Mouse (Mus musculus) liver, embryonic 11.5 days (tissue): Measurements from ENCODE around the gene Gm3532. TPM values are rescaled to one million over a fixed set of nuclear protein-coding genes. Genes with fewer than 3 reads are reported as not detected.
"Not testable (repeated sequence)": the region's sequence is repeated elsewhere in the genome, so short reads cannot be mapped to it uniquely, and the experiment has no call there.

Experiments used
- ATAC-seq: fragments of 200-750 bp; cut with Nextera tagmentation; replicated peaks from 2 replicates; pipeline ENCODE4 v1.8.0; 2017; ENCODE audit warnings: moderate number of reproducible peaks, mild to moderate bottlenecking, moderate TSS enrichment, moderate library complexity; ENCODE audit not compliant: low FRiP score
- DNase-seq: peaks from one replicate; pipeline ENCODE4 v3.0.0-alpha.2; 2017; ENCODE audit warnings: low spot score
- H3K27ac ChIP-seq: fragments of 300-500 bp; sonication (generic); 2 replicates; pipeline ENCODE4 v1.5.1; 2014; ENCODE audit warnings: mild to moderate bottlenecking, low read depth, low read length, control low read depth
- H3K27me3 ChIP-seq: fragments of 300-500 bp; sonication (generic); replicated peaks from 2 replicates; pipeline ENCODE4 v1.6.1; 2014; ENCODE audit warnings: low read length, mixed read lengths; ENCODE audit not compliant: control insufficient read depth, insufficient read depth
- H3K36me3 ChIP-seq: fragments of 300-500 bp; sonication (generic); 2 replicates; pipeline ENCODE4 v1.6.1; 2014; ENCODE audit warnings: mild to moderate bottlenecking, low read length, moderate library complexity, mixed read lengths; ENCODE audit not compliant: control insufficient read depth, insufficient read depth
- H3K4me1 ChIP-seq: fragments of 300-500 bp; sonication (generic); replicated peaks from 2 replicates; pipeline ENCODE4 v1.6.1; 2014; ENCODE audit warnings: low read length, mixed read lengths; ENCODE audit not compliant: control insufficient read depth, insufficient read depth
- H3K4me2 ChIP-seq: fragments of 300-500 bp; sonication (generic); 2 replicates; pipeline ENCODE4 v1.6.1; 2014; ENCODE audit warnings: mild to moderate bottlenecking, control low read depth, moderate library complexity
- H3K4me3 ChIP-seq: fragments of 300-500 bp; sonication (generic); 2 replicates; pipeline ENCODE4 v1.5.1; 2014; ENCODE audit warnings: low read depth, low read length, control low read depth
- H3K9ac ChIP-seq: fragments of 300-500 bp; sonication (generic); 2 replicates; pipeline ENCODE4 v1.6.1; 2014; ENCODE audit warnings: low read depth, low read length, control low read depth
- H3K9me3 ChIP-seq: fragments of 300-500 bp; sonication (generic); 2 replicates; pipeline ENCODE4 v1.6.1; 2016; ENCODE audit warnings: low read length, inconsistent platforms, mixed read lengths; ENCODE audit not compliant: control insufficient read depth
- WGBS: fragments of 180-500 bp; shearing (Covaris S2); extraction: QIAGEN DNeasy Blood & Tissue Kit; methylation state at CpG from one replicate; pipeline ENCODE4 v1.1.7; 2014; 5-methylcytosine and 5-hydroxymethylcytosine counted together
- polyA plus RNA-seq: library from polyadenylated mRNA; unstranded; fragments of >200 nt; fragmentation: Nextera tagmentation; extraction: Ambion mirVana; gene quantifications from 2 replicates; pipeline ENCODE4 v1.2.1, GENCODE M21; 2014

Gene Gm3532
- not detected in 2 replicates for polyA plus RNA-seq

DNA sequence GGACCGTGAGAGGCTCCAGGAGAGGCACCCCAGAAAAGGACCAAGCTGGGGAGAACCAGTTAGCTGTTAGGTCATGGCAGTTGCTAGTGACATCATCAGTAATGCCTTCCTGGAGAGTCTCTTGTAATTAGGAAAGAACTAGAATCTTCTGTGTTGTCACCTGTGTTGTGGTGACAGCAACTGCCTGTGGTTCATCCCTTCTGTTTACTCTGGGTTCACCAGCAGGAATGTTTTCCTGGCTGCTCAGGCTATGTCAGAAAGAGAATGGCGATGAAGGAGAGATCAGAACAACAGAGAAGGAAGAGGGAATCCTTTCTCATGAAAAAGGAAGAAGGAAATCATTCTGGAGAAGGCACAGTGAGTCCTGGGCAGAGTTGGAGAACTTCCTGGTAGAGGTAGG lies at the start of gene Gm3532:
Gm3532 (plus strand) TSS at position 301 of the 400 bp plus-strand sequence.
- not testable (repeated sequence) for H3K4me3 ChIP-seq, H3K9ac ChIP-seq, H3K36me3 ChIP-seq, H3K4me1 ChIP-seq, H3K27ac ChIP-seq, H3K4me2 ChIP-seq, H3K9me3 ChIP-seq, ATAC-seq, H3K27me3 ChIP-seq, DNase-seq
- no CpG with 5 or more reads among the region's 2 CpGs for WGBS

DNA sequence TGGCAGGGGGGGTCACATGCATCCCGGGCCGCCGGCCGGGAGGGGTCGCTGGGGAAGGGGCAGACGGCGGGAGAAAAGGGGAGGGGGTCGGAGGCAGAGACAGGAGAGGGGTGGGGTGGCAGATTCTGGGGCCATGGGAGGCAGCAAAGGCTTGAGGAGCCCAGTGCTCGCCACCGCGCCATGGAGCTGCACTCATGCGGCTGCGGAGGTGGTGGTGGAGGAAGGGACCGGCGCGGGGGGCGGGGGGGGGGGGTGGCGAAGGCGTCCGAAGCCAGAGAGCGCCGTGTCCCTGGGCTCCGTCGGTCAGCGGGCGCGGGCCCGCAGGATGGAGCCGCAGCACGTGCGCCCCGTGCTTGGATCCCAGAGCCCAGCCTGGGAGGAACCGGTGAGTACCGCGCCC lies 36.9 kb upstream of the Gm3532 start, which contains the start of gene Gm3488:
Gm3488 (plus strand) TSS at position 301 of the 400 bp plus-strand sequence.
- ATAC-seq, H3K27ac ChIP-seq, DNase-seq, H3K36me3 ChIP-seq, H3K4me1 ChIP-seq, H3K9me3 ChIP-seq, H3K4me3 ChIP-seq, H3K9ac ChIP-seq, H3K27me3 ChIP-seq, H3K4me2 ChIP-seq: not testable (repeated sequence)
- no CpG with 5 or more reads among the region's 35 CpGs for WGBS

Other genes with a start within 250 kb of the Gm3532 start
- not detected in 2 replicates for gene Gm3542, start 203.6 kb upstream of the Gm3532 start, polyA plus RNA-seq
- 0.09 TPM in 1 of 2 replicates, not detected in the other for gene Gm3500, start 149.4 kb upstream of the Gm3532 start, polyA plus RNA-seq
- gene Gm3194, start 83.0 kb upstream of the Gm3532 start, polyA plus RNA-seq, result 0.21 TPM in 1 of 2 replicates, not detected in the other
- gene Gm8246, start 60.7 kb upstream of the Gm3532 start, polyA plus RNA-seq, result not detected in 2 replicates
- not detected in 2 replicates for gene Gm3187, start 54.3 kb upstream of the Gm3532 start, polyA plus RNA-seq
- 0.16 and 0.18 TPM in 2 replicates for gene Gm3488, start 36.8 kb upstream of the Gm3532 start, polyA plus RNA-seq
- gene Gm8265, start 94.5 kb downstream of the Gm3532 start, polyA plus RNA-seq, result not detected in 2 replicates
- gene Gm9603, start 149.0 kb downstream of the Gm3532 start, polyA plus RNA-seq, result not detected in 2 replicates
- not detected in 2 replicates for gene Gm3373, start 203.1 kb downstream of the Gm3532 start, polyA plus RNA-seq